Mouse (Mus musculus) liver, embryonic 11.5 days (tissue): Measurements from ENCODE around the gene Nr2f6. TPM values are rescaled to one million over a fixed set of nuclear protein-coding genes. Genes with fewer than 3 reads are reported as not detected.
A peak's percentile ranks its signal among the peaks of the same experiment; 100 is the strongest.

Experiments used
- ATAC-seq: fragments of 200-750 bp; cut with Nextera tagmentation; replicated peaks from 2 replicates; pipeline ENCODE4 v1.8.0; 2017; ENCODE audit warnings: moderate number of reproducible peaks, mild to moderate bottlenecking, moderate TSS enrichment, moderate library complexity; ENCODE audit not compliant: low FRiP score
- DNase-seq: peaks from one replicate; pipeline ENCODE4 v3.0.0-alpha.2; 2017; ENCODE audit warnings: low spot score
- H3K27ac ChIP-seq: fragments of 300-500 bp; sonication (generic); 2 replicates; pipeline ENCODE4 v1.5.1; 2014; ENCODE audit warnings: mild to moderate bottlenecking, low read depth, low read length, control low read depth
- H3K27me3 ChIP-seq: fragments of 300-500 bp; sonication (generic); replicated peaks from 2 replicates; pipeline ENCODE4 v1.6.1; 2014; ENCODE audit warnings: low read length, mixed read lengths; ENCODE audit not compliant: control insufficient read depth, insufficient read depth
- H3K36me3 ChIP-seq: fragments of 300-500 bp; sonication (generic); 2 replicates; pipeline ENCODE4 v1.6.1; 2014; ENCODE audit warnings: mild to moderate bottlenecking, low read length, moderate library complexity, mixed read lengths; ENCODE audit not compliant: control insufficient read depth, insufficient read depth
- H3K4me1 ChIP-seq: fragments of 300-500 bp; sonication (generic); replicated peaks from 2 replicates; pipeline ENCODE4 v1.6.1; 2014; ENCODE audit warnings: low read length, mixed read lengths; ENCODE audit not compliant: control insufficient read depth, insufficient read depth
- H3K4me2 ChIP-seq: fragments of 300-500 bp; sonication (generic); 2 replicates; pipeline ENCODE4 v1.6.1; 2014; ENCODE audit warnings: mild to moderate bottlenecking, control low read depth, moderate library complexity
- H3K4me3 ChIP-seq: fragments of 300-500 bp; sonication (generic); 2 replicates; pipeline ENCODE4 v1.5.1; 2014; ENCODE audit warnings: low read depth, low read length, control low read depth
- H3K9ac ChIP-seq: fragments of 300-500 bp; sonication (generic); 2 replicates; pipeline ENCODE4 v1.6.1; 2014; ENCODE audit warnings: low read depth, low read length, control low read depth
- H3K9me3 ChIP-seq: fragments of 300-500 bp; sonication (generic); 2 replicates; pipeline ENCODE4 v1.6.1; 2016; ENCODE audit warnings: low read length, inconsistent platforms, mixed read lengths; ENCODE audit not compliant: control insufficient read depth
- WGBS: fragments of 180-500 bp; shearing (Covaris S2); extraction: QIAGEN DNeasy Blood & Tissue Kit; methylation state at CpG from one replicate; pipeline ENCODE4 v1.1.7; 2014; 5-methylcytosine and 5-hydroxymethylcytosine counted together
- polyA plus RNA-seq: library from polyadenylated mRNA; unstranded; fragments of >200 nt; fragmentation: Nextera tagmentation; extraction: Ambion mirVana; gene quantifications from 2 replicates; pipeline ENCODE4 v1.2.1, GENCODE M21; 2014

Nr2f6 gene
- polyA plus RNA-seq, 1 experiment from 2014 or later: 44.6 TPM

DNA sequence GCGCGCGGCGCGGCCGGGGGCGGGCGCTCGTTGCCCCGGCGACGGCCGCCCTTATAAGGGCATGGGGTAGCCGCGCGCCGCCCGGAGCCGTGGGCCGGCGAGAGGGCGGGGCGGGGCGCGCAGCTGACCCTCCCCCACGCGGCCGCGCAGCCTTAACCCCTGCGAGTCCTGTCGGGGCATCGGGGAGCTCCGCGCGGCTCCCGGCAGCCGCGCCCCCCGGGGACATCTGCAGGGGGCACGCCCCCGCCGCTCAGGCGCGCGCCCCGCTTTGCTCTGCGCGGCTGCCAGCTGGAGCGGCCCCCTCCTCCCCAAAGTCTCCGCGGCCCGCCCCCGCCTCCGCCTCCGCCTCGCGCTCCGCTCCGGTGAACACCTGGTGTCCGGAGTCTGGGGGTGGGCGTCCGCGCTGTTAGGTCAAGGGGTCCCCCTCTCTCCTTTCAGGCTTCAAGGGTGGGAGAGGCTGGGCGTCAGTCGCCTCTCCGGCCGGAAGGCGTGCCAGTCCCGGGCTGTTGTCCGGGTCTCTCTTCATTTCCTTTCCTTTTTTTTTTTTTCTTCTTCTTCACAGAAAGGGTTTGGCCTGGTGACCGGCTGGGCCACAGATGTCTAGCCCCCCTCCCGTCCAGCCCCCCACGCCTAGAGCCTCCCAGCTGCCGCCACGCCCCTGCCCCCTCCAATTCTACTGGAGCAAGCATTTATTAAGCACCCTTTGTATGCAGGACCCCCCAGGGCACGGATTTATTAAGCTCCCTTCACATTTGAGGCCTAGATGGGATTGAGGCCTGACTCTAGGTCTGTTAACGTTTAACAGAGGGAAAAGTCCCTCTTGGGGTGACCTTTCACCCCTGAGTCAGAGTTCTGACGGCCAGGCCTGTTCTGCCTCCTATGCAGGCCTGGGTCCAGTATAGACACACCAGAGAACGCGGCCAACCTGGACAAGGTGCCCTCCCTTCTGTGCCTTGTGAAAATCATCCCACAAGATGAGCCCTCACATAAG lies 506 bp upstream of the Nr2f6 start:
- DNase-seq (peak; percentile 86), ATAC-seq (peak; percentile 80)
- WGBS: 5% methylated on average over 66 of the region's 80 CpGs
- Histone ChIP-seq H3K9me3 (no peaks in the 10 kb centered on the region), H3K4me3 (peak overlapping the region; percentile 81), H3K36me3 (peaks cover 7% of the 10 kb centered on the region), H3K9ac (peak overlapping the region; percentile 79), H3K4me1 (peaks cover 35% of the 10 kb centered on the region), H3K27ac (peak overlapping the region; percentile 84), H3K4me2 (peak overlapping the region; percentile 97), H3K27me3 (peaks cover 36% of the 10 kb centered on the region)

DNA sequence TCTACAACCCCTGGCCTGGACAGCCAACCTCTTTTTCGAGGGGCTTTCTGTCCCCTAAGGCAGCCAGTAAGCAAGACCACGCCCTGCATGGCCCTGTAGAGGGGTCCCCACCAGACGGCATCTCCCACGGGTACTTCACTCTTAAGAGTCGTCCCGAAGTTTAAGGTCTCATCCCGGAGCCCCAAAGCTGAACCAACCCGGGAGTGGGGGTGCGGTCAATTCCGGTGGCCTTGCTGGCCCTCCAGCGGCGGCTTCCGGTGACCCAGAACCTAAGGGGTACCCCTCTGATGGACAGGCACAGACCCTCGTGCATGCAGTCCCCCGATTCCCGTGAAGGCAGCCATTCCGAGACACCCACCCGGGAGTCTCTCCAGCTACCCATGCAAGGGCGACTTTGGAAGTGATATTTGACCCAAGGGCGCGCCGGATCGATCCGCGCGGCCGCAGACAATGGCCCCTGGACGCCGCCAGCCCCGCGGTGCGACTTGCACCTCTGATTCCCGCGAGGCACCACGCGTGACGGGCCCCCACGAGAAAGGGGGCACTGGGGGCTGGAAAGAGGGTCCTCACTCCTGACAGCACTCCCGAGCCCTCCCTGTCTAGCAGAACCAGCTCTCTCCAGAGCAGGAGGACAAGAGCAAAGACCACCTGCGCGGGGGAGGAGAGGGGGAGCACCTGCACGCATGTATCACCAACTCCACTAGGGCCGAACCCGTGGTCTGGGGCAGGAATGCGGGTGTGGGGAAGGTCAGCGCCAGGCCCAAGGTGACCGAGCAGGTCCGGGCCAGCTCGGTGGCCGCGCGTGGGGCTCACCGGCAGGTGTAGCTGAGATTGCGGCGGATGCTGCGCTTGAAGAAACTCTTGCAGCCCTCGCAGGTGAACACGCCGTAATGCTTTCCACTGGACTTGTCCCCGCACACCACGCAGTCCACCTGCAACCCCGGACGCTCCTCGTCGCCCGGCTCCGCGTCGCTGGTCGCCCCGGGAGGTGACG lies 1.3 kb downstream of the Nr2f6 start:
- ATAC-seq: no peak

DNA sequence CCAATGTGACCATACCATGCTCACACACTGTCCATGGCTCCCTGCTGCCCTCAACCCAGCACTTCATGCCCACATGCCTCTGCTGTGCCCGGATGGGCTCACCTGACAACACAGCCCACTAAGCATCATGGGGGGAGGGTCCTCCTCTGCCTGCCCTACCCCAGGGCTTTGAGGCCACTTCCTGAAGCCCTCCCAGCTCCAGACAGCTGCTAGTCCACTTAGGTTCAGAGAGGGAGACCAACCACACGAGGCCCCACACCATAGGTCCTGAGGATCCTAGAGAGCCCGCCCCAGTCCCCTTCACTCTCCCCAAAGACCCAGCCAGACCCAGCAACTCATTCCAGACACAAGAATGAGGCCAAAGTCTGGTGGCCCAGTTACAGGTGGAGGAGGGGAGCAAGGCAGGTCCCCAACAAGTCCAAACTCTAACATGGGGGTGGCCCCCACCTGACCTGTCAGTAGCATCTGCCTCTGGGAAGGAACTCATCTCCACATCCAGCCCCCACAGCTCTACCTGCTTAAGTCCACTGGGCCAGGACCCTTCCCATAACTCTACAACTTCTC lies 2.2 kb downstream of the Nr2f6 start:
- H3K36me3 ChIP-seq: peaks cover 7% of the 10 kb centered on the region
- peaks cover 36% of the 10 kb centered on the region for H3K27me3 ChIP-seq
- peaks cover 51% of the 10 kb centered on the region for H3K4me1 ChIP-seq
- peak overlapping the region; percentile 81 for H3K4me3 ChIP-seq
- ATAC-seq: no peak
- WGBS: 62% methylated on average over 3 of the region's 3 CpGs
- H3K27ac ChIP-seq: no peak overlapping the region
- DNase-seq: no peak
- H3K9ac ChIP-seq: peak overlapping the region; percentile 79
- H3K9me3 ChIP-seq: no peaks in the 10 kb centered on the region
- H3K4me2 ChIP-seq: peak overlapping the region; percentile 97

More for the DNA sequence above, 1.3 kb downstream of the Nr2f6 start:
- Histone ChIP-seq H3K9me3 (no peaks in the 10 kb centered on the region), H3K27ac (peak overlapping the region; percentile 84; the same call in 1 of the 2 replicates), H3K36me3 (peaks cover 7% of the 10 kb centered on the region), H3K4me1 (peaks cover 45% of the 10 kb centered on the region), H3K9ac (peak overlapping the region; percentile 79), H3K4me2 (peak overlapping the region; percentile 97), H3K4me3 (peak overlapping the region; percentile 81), H3K27me3 (peaks cover 36% of the 10 kb centered on the region)
- DNase-seq: no peak
- WGBS: 5% methylated on average over 72 of the region's 72 CpGs

DNA sequence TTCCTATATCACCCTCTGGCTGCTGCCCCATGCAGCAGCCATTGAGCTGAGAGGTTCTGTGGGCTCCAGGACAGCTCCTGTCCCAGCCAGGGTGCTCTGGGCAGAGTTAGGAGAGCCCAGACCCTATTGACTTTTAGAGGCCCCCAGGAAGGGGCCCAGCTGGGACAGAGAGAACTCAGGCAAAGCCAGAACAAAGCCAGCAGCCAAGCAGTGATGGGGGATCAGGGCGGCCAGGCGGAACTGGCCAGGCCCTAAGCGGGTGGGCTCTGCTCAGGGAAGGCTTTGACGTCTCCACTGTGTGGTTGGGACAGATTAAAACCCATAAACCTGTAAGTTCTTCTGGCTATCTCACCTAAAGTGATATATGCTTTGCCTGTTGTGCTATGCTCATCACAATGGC lies 2.8 kb downstream of the Nr2f6 start:
- Histone ChIP-seq H3K4me1 (peaks cover 51% of the 10 kb centered on the region), H3K4me2 (peak overlapping the region; percentile 97), H3K27me3 (peaks cover 36% of the 10 kb centered on the region), H3K9me3 (no peaks in the 10 kb centered on the region), H3K9ac (0 out of 2 replicates have a peak overlapping the region, but pooled peaks have one; percentile 26), H3K27ac (no peak overlapping the region), H3K4me3 (peak overlapping the region; percentile 81), H3K36me3 (peaks cover 11% of the 10 kb centered on the region)
- WGBS: 76% methylated on average over 4 of the region's 4 CpGs
- ATAC-seq (no peak), DNase-seq (no peak)

DNA sequence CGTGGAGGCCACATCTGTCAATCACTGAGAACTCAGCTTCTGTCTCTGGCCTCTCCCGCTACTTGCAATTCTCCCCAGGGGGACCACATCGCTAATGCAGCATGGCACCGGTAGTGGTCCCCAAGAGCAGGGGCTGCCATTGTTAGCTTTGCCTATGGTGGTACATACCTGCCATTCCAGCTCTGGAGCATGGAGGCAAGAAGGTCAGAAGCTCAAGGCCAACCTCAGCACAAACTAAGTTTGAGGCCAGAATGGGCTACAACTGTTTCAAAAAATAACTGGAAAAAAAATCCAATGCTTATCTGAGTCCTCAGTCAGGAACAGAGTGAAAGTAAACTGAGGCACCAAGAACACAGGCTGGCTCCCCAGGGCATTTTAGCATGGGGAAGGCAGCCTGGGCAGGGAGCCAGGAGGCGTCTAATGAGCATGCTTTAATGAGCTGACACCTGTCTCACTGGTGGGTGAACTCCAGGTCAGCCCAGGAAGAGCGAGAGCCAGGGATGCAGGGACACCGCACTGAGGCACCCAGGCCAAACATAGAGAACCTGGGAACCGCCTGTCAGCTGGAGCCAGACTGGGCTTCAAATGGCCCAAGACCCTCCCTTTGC lies 5.2 kb downstream of the Nr2f6 start:
- DNase-seq: no peak
- no peak for ATAC-seq
- no peaks in the 10 kb centered on the region for H3K9me3 ChIP-seq
- peak overlapping the region; percentile 46; the same call in 1 of the 2 replicates for H3K9ac ChIP-seq
- no peak overlapping the region for H3K27ac ChIP-seq
- peaks cover 15% of the 10 kb centered on the region for H3K36me3 ChIP-seq
- H3K4me1 ChIP-seq: peaks cover 45% of the 10 kb centered on the region
- 60% methylated on average over 8 of the region's 8 CpGs for WGBS
- peak overlapping the region; percentile 82 for H3K4me2 ChIP-seq
- peak overlapping the region; percentile 41 for H3K4me3 ChIP-seq
- peaks cover 36% of the 10 kb centered on the region for H3K27me3 ChIP-seq

DNA sequence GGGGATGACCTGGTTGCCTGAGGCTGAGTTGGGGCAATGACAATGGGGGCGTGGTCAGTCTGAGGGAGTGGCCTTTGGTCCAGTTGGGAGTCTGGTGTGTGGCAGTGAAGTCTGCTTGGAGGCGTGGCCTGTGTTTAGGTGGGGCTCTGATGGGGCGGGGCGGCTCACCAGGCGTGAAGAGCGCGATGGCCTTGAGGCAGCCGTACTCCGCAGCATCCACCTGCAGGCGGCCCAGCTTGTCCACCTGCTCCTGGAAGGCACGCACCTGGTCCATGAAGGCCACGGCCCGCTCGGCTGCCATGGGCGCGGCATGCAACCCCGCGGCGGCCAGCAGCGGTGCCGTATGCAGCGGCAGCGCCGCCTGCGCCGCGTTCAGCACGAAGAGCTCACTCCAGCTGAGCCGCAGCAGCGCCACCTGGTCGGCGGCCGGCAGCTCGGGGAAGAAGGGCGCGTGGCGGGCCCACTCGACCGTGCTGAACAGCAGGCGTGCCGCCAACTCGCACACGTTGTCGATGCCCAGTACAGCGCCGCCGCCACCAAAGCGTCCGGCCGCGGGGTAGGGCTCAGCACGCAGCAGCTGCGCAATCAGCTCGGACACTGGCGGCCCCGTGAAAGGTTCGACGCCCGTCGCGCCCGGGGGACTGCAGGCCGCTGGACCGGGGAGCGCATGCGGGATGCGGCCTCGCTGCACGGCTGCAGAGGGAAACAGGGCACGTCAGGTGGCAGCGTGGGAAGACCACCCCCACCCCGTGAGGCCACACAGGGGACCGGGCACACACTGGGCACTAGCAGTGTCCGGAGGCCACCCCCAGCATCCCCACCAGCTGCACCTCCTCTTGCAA lies 6.0 kb downstream of the Nr2f6 start:
- Histone ChIP-seq H3K4me2 (peak overlapping the region; percentile 82), H3K9me3 (no peaks in the 10 kb centered on the region), H3K36me3 (peaks cover 15% of the 10 kb centered on the region), H3K4me1 (peaks cover 41% of the 10 kb centered on the region), H3K4me3 (peak overlapping the region; percentile 41), H3K27me3 (peaks cover 29% of the 10 kb centered on the region), H3K9ac (peak overlapping the region; percentile 46), H3K27ac (no peak overlapping the region; the same call in 1 of the 2 replicates)
- ATAC-seq (peak; percentile 40; the same call in 1 of the 2 replicates), DNase-seq (peak; percentile 79)
- WGBS: 7% methylated on average over 74 of the region's 74 CpGs

DNA sequence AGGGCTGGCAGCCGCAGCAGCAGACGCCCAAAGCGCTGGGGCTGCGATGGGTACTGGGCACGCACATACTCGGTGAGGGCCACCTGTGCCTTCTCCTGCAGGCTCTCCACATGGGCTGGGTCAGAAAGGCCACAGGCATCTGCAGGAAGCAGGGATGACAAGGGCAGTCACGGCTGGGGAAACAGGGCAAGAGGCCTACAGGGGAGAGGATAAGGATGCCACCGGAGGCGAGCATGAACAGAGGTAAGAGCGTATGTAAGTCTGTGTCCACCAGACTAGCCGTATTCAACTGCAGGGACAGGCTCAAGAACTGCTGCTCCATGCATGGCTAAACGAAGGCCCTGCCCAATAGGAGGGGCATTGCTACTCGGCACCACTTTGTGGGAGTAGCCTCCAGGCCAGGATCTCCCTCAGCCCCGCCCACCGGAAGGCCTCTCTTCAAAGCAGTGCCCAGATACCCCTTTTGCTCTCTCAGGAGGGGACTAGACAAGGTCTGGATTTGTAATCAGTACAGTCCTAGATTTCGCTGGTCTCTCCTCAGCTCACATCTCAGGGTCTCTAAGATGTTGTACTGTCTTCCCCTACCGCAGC lies 7.0 kb downstream of the Nr2f6 start:
- DNase-seq (no peak), ATAC-seq (no peak)
- Histone ChIP-seq H3K27me3 (peaks cover 18% of the 10 kb centered on the region), H3K36me3 (peaks cover 16% of the 10 kb centered on the region), H3K9ac (no peak overlapping the region), H3K4me1 (peaks cover 36% of the 10 kb centered on the region), H3K4me2 (no peak overlapping the region), H3K4me3 (no peak overlapping the region), H3K9me3 (no peaks in the 10 kb centered on the region), H3K27ac (no peak overlapping the region)
- WGBS: 71% methylated on average over 17 of the region's 17 CpGs
